Mouse (Mus musculus): Measurements from ENCODE around the gene Cd164l2. TPM values are rescaled to one million over a fixed set of nuclear protein-coding genes. Genes with fewer than 3 reads are reported as not detected.

Cd164l2 gene
- polyA plus RNA-seq, 1 experiment, result 9.6 TPM

GRCm38 (mm10) chr4:133233285-133233976 lies 21.5 kb downstream of the Cd164l2 start:
- no peak overlapping the region for H3K27ac ChIP-seq (ENCODE audit: insufficient read depth, low read length)
- no peak for TF ChIP-seq POLR2A (IDR thresholded peaks at IDR 0.05; ENCODE audit: insufficient read depth, low read length)
- peak; percentile 81 for TF ChIP-seq CTCF (IDR thresholded peaks at IDR 0.05; ENCODE audit: low read depth, low read length)
- no peak for TF ChIP-seq EP300 (IDR thresholded peaks at IDR 0.05; ENCODE audit: insufficient read depth, low read depth, low read length)
- H3K36me3 ChIP-seq (ENCODE audit: control insufficient read depth, insufficient read depth, low read length, poor library complexity, severe bottlenecking), result no peaks in the 10 kb centered on the region
- H3K27me3 ChIP-seq (ENCODE audit: control insufficient read depth, insufficient read depth, low read length, poor library complexity, severe bottlenecking), result no peaks in the 10 kb centered on the region
- no peaks in the 10 kb centered on the region for H3K4me1 ChIP-seq (ENCODE audit: control insufficient read depth, insufficient read depth, low read length)
- no peak overlapping the region for H3K9ac ChIP-seq (ENCODE audit: low read depth, poor library complexity, severe bottlenecking)
- H3K4me3 ChIP-seq (ENCODE audit: low read depth, low read length), result no peak overlapping the region
- H3K9me3 ChIP-seq (replicated peaks; ENCODE audit: control insufficient read depth, insufficient read depth, low read length, poor library complexity, severe bottlenecking), result no peaks in the 10 kb centered on the region

GRCm38 (mm10) chr4:133234771-133235170 lies 22.8 kb downstream of the Cd164l2 start:
- TF ChIP-seq CTCF (IDR thresholded peaks at IDR 0.05; ENCODE audit: low read depth, low read length), result no peak
- no peak for TF ChIP-seq EP300 (IDR thresholded peaks at IDR 0.05; ENCODE audit: insufficient read depth, low read depth, low read length)
- TF ChIP-seq POLR2A (IDR thresholded peaks at IDR 0.05; ENCODE audit: insufficient read depth, low read length), result no peak

GRCm38 (mm10) chr4:133235415-133235814 lies 23.5 kb downstream of the Cd164l2 start:
- Histone ChIP-seq H3K36me3 (ENCODE audit: control insufficient read depth, insufficient read depth, low read length, poor library complexity, severe bottlenecking) (no peaks in the 10 kb centered on the region), H3K4me1 (ENCODE audit: control insufficient read depth, insufficient read depth, low read length) (no peaks in the 10 kb centered on the region), H3K27me3 (ENCODE audit: control insufficient read depth, insufficient read depth, low read length, poor library complexity, severe bottlenecking) (no peaks in the 10 kb centered on the region), H3K27ac (ENCODE audit: insufficient read depth, low read length) (no peak overlapping the region), H3K9me3 (replicated peaks; ENCODE audit: control insufficient read depth, insufficient read depth, low read length, poor library complexity, severe bottlenecking) (no peaks in the 10 kb centered on the region), H3K9ac (ENCODE audit: low read depth, poor library complexity, severe bottlenecking) (no peak overlapping the region), H3K4me3 (ENCODE audit: low read depth, low read length) (no peak overlapping the region)
- TF ChIP-seq EP300 (IDR thresholded peaks at IDR 0.05; ENCODE audit: insufficient read depth, low read depth, low read length), result no peak
- TF ChIP-seq POLR2A (IDR thresholded peaks at IDR 0.05; ENCODE audit: insufficient read depth, low read length), result no peak
- TF ChIP-seq CTCF (IDR thresholded peaks at IDR 0.05; ENCODE audit: low read depth, low read length), result no peak

More at GRCm38 (mm10) chr4:133234771-133235170, 22.8 kb downstream of the Cd164l2 start:
- Histone ChIP-seq H3K4me3 (ENCODE audit: low read depth, low read length) (no peak overlapping the region), H3K9me3 (replicated peaks; ENCODE audit: control insufficient read depth, insufficient read depth, low read length, poor library complexity, severe bottlenecking) (no peaks in the 10 kb centered on the region), H3K27me3 (ENCODE audit: control insufficient read depth, insufficient read depth, low read length, poor library complexity, severe bottlenecking) (no peaks in the 10 kb centered on the region), H3K9ac (ENCODE audit: low read depth, poor library complexity, severe bottlenecking) (no peak overlapping the region), H3K4me1 (ENCODE audit: control insufficient read depth, insufficient read depth, low read length) (no peaks in the 10 kb centered on the region), H3K36me3 (ENCODE audit: control insufficient read depth, insufficient read depth, low read length, poor library complexity, severe bottlenecking) (no peaks in the 10 kb centered on the region), H3K27ac (ENCODE audit: insufficient read depth, low read length) (no peak overlapping the region)

GRCm38 (mm10) chr4:133237911-133238310 lies 26.0 kb downstream of the Cd164l2 start:
- H3K36me3 ChIP-seq (ENCODE audit: control insufficient read depth, insufficient read depth, low read length, poor library complexity, severe bottlenecking), result no peaks in the 10 kb centered on the region
- H3K9me3 ChIP-seq (replicated peaks; ENCODE audit: control insufficient read depth, insufficient read depth, low read length, poor library complexity, severe bottlenecking), result no peaks in the 10 kb centered on the region
- no peak overlapping the region for H3K27ac ChIP-seq (ENCODE audit: insufficient read depth, low read length)
- H3K9ac ChIP-seq (ENCODE audit: low read depth, poor library complexity, severe bottlenecking), result no peak overlapping the region
- no peaks in the 10 kb centered on the region for H3K4me1 ChIP-seq (ENCODE audit: control insufficient read depth, insufficient read depth, low read length)
- H3K27me3 ChIP-seq (ENCODE audit: control insufficient read depth, insufficient read depth, low read length, poor library complexity, severe bottlenecking), result no peaks in the 10 kb centered on the region
- no peak for TF ChIP-seq EP300 (IDR thresholded peaks at IDR 0.05; ENCODE audit: insufficient read depth, low read depth, low read length)
- no peak for TF ChIP-seq POLR2A (IDR thresholded peaks at IDR 0.05; ENCODE audit: insufficient read depth, low read length)
- no peak for TF ChIP-seq CTCF (IDR thresholded peaks at IDR 0.05; ENCODE audit: low read depth, low read length)
- no peak overlapping the region for H3K4me3 ChIP-seq (ENCODE audit: low read depth, low read length)

- H3K27me3 ChIP-seq (ENCODE audit: control insufficient read depth, insufficient read depth, low read length, poor library complexity, severe bottlenecking), result no peaks in the 10 kb centered on the region
- H3K4me3 ChIP-seq (ENCODE audit: low read depth, low read length), result peak within 1 kb of the TSS; percentile 97
- H3K4me1 ChIP-seq (ENCODE audit: control insufficient read depth, insufficient read depth, low read length), result no peaks in the 10 kb centered on the region
- peak; percentile 66; the same call in 1 of the 2 replicates for TF ChIP-seq EP300 (IDR thresholded peaks at IDR 0.05; ENCODE audit: insufficient read depth, low read depth, low read length)
- no peak for TF ChIP-seq CTCF (IDR thresholded peaks at IDR 0.05; ENCODE audit: low read depth, low read length)
- no peak for TF ChIP-seq POLR2A (IDR thresholded peaks at IDR 0.05; ENCODE audit: insufficient read depth, low read length)
- H3K9ac ChIP-seq (ENCODE audit: low read depth, poor library complexity, severe bottlenecking), result peak within 1 kb of the TSS; percentile 76
- peak within 1 kb of the TSS; percentile 48; the same call in 1 of the 2 replicates for H3K27ac ChIP-seq (ENCODE audit: insufficient read depth, low read length)
- no peaks in the 10 kb centered on the region for H3K9me3 ChIP-seq (replicated peaks; ENCODE audit: control insufficient read depth, insufficient read depth, low read length, poor library complexity, severe bottlenecking)
- H3K36me3 ChIP-seq (ENCODE audit: control insufficient read depth, insufficient read depth, low read length, poor library complexity, severe bottlenecking), result no peaks in the 10 kb centered on the region
Observed at GRCm38 (mm10) chr4:133240490-133240921, 28.6 kb downstream of the Cd164l2 start, which contains the start of gene Map3k6. TSS of gene Map3k6 (plus strand) at chr4:133240818.

Data from ES-Bruce4 (cell line).